Mouse (Mus musculus) brain, embryonic 14.5 days (tissue): ENCODE results near the gene Ddx10. TPM values are rescaled to one million over a fixed set of nuclear protein-coding genes. Genes with fewer than 3 reads are reported as not detected.
A peak's percentile ranks its signal among the peaks of the same experiment; 100 is the strongest.

Source experiments
- DNase-seq: peaks from one replicate; pipeline ENCODE4 v3.0.0-alpha.2; 2011; ENCODE audit warnings: low read depth
- CTCF ChIP-seq: fragments of 200-500 bp; IDR thresholded peaks from 2 replicates; pipeline ENCODE4 v1.5.1; 2012; ENCODE audit warnings: inconsistent platforms, mild to moderate bottlenecking, moderate library complexity, borderline replicate concordance; ENCODE audit not compliant: insufficient read depth, insufficient read length; ENCODE audit errors: extremely low read depth
- POLR2A ChIP-seq: fragments of 200-500 bp; IDR thresholded peaks from 2 replicates; pipeline ENCODE4 v1.6.1; 2012; ENCODE audit warnings: mild to moderate bottlenecking, inconsistent platforms, borderline replicate concordance; ENCODE audit not compliant: poor library complexity, insufficient read depth, insufficient read length, severe bottlenecking; ENCODE audit errors: extremely low read depth
- polyA plus RNA-seq: library from polyadenylated mRNA; depleted of rRNA; stranded (reverse); fragments of >200 nt; gene quantifications from 2 replicates; pipeline ENCODE4 v1.2.3, GENCODE M21; 2012; rRNA removed

Gene Ddx10
- 10.0 and 12.8 TPM in 2 replicates for polyA plus RNA-seq

GRCm38 (mm10) chr9:53247953-53248397 is at the start of gene Ddx10:
TSS of gene Ddx10 (minus strand) at chr9:53248053.
- TF ChIP-seq CTCF (no peak), POLR2A (peak; percentile 47; the same call in 1 of the 2 replicates)
- peak; percentile 99 for DNase-seq

- TF ChIP-seq POLR2A (no peak), CTCF (no peak)
- DNase-seq: no peak
Measured at GRCm38 (mm10) chr9:53292833-53293232, 45.0 kb upstream of the Ddx10 start.

- no peak for DNase-seq
- TF ChIP-seq CTCF (no peak), POLR2A (no peak)
Measured at GRCm38 (mm10) chr9:53290006-53290405, 42.2 kb upstream of the Ddx10 start.

- DNase-seq: no peak
Measured at GRCm38 (mm10) chr9:53286793-53287192, 38.9 kb upstream of the Ddx10 start.

DNA sequence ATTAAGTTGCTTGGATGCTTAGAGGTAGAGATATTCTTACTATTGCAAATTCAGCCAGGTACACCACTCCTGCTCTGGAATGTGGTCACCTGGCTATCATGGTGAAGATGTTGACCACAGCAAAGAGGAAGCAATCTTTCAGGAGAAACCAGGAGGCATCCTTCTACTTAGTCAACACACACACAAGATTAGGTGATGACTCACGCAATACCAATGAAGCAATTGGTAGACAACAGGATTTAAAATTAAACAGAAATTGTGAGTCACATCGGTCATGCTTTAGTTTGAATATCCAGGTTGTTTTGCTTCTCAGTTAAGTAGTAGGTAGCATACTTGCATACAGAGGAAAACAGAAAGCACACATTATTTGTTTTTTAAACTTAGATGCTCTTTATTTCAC is 31.1 kb upstream of the Ddx10 start:
- no peak for DNase-seq
- TF ChIP-seq CTCF (no peak), POLR2A (no peak)

More at GRCm38 (mm10) chr9:53286793-53287192, 38.9 kb upstream of the Ddx10 start:
- no peak for TF ChIP-seq POLR2A

GRCm38 (mm10) chr9:53276381-53276780 is 28.5 kb upstream of the Ddx10 start:
- DNase-seq: no peak
- TF ChIP-seq CTCF: no peak
- TF ChIP-seq POLR2A: no peak

DNA sequence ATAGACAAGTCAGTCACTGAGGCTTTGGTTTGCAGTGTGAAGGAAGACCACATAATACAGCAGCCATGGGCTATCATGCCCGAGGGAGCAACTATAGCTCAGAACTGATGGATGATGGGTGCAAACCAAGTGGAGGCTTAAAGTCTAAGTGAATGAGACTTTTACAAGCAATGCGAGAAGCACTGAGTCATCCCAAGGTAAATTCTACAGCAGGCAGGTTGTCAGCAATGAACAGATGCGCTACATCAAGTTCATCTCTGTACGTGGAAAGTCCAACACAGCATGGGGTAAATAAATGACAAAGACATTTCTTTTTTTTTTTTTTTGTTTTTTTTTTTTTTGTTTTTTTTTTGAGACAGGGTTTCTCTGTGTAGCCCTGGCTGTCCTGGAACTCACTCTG is 24.9 kb upstream of the Ddx10 start:
- TF ChIP-seq CTCF: no peak
- TF ChIP-seq POLR2A: no peak
- DNase-seq: no peak

DNA sequence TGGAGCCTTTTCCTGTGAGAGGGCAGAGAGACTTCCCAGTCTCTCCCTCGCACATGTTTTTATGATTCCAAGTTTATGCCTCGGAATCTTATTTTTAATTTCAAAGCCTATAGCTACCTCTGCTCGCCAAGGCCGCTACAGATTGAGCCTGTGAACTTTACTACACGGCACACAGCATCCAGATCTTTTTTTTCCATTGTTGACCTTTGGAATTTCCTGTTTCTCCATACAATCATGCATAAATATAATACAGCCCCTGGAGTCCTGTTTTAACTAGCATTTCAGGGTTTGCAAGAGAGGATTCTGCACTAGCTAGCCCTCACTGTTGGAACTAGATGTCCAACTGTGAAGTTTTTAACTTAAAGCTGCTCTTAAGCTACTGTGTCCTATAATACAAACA is 24.4 kb upstream of the Ddx10 start:
- no peak for DNase-seq

DNA sequence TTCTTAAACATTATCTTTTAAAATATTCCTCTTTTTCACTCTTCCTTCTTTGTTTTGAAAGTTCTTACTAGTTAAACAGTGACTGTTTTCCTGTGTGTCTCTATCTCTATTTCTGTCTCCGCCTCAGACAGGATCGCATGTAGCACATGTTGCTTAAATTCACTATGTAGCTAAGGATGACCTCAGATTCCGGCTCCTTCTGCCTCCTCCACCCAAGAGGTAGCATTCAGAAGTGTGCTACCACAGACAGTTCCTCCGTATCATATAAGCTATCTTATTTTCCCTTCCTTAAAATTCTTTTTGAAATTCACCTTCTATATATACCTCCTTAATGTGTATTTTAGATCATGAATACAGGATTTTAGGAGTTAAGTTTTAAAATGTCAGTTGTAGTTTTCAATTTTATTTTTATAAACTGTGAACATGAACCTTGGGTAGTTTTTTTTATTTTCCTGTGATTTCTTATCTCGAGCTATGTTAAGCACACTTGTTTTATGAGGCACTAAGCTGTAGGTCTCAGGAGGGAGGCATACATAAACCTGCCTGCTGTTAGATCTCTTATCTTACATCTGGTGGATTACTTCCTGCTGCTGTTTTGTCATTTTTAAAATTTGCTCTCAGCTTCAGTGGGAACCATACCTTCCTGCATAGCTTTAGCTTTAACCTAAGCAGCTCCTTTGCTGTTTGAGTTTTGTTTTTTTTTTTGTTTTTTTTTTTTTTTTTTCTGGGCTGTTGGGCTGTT is 23.6 kb upstream of the Ddx10 start:
- no peak for DNase-seq
- no peak for TF ChIP-seq CTCF
- no peak for TF ChIP-seq POLR2A

More for the DNA sequence above, 24.4 kb upstream of the Ddx10 start:
- TF ChIP-seq POLR2A (no peak), CTCF (no peak)

GRCm38 (mm10) chr9:53269466-53269755 is 21.6 kb upstream of the Ddx10 start:
- no peak for DNase-seq
- TF ChIP-seq POLR2A (no peak), CTCF (no peak)

- TF ChIP-seq POLR2A: no peak
- TF ChIP-seq CTCF: peak; percentile 23; the same call in 1 of the 2 replicates
- peak; percentile 27 for DNase-seq
Measured at GRCm38 (mm10) chr9:53268731-53269465, 21.0 kb upstream of the Ddx10 start.

DNA sequence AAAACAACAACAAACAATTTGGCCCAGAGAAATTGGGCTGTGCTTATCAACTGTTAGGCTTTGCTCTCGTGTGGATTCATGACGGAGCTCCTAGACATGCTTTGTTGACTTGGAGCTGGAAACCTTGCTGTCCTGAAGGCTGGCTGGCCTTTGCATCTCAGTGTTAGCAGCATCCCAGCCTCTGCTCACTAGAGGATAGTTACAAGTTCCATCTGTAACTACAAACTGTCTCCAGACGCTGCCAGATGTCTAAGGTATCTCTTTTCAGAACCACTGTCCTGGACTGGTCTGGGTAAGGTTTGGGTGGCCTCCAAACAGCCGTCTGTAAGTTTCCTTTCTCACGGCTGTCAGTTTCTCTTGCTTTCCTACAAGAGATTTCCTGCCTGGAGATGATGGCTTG is 20.2 kb upstream of the Ddx10 start:
- DNase-seq: no peak
- TF ChIP-seq CTCF (no peak), POLR2A (no peak)
